Mouse (Mus musculus): ENCODE measurements around the gene Gm21983. TPM values are rescaled to one million over a fixed set of nuclear protein-coding genes. Genes with fewer than 3 reads are reported as not detected.

The Gm21983 gene
- total RNA-seq, 2 experiments from 2014 or later: not detected

- Histone ChIP-seq H3K27ac (0 out of 2 replicates have a peak within 1 kb of the TSS, but pooled peaks have one; percentile 5), H3K4me3 (no peak within 1 kb of the TSS)
- intact Hi-C loops (cut with DNase I): no loop called here
- no peak for DNase-seq (ENCODE audit: extremely low spot score in 1 of 2, low spot score in 2 of 2)
- TF ChIP-seq CTCF (IDR thresholded peaks at IDR 0.05): no peak
These were observed 27.6 kb downstream of the Gm21983 start, which contains the start of gene Cyp2t4 for GRCm38 (mm10) chr7:27153205-27153764. TSS of gene Cyp2t4 (plus strand) at chr7:27153714.

GRCm38 (mm10) chr7:27136410-27136996 lies 44.4 kb downstream of the Gm21983 start:
- intact Hi-C loops (cut with DNase I): no loop called here
- no peak for TF ChIP-seq CTCF (IDR thresholded peaks at IDR 0.05)
- Histone ChIP-seq H3K4me3 (no peak overlapping the region), H3K27ac (no peak overlapping the region)
- no peak for DNase-seq (ENCODE audit: extremely low spot score in 1 of 2, low spot score in 2 of 2)

- H3K4me3 ChIP-seq: no peak overlapping the region
- DNase-seq (ENCODE audit: extremely low spot score in 1 of 2, low spot score in 2 of 2): no peak
- H3K27ac ChIP-seq: no peak overlapping the region
- intact Hi-C loops (cut with DNase I): no loop called here
- no peak for TF ChIP-seq CTCF (IDR thresholded peaks at IDR 0.05)
These were observed 47.1 kb downstream of the Gm21983 start for GRCm38 (mm10) chr7:27133757-27134156.

- no peak for TF ChIP-seq CTCF (IDR thresholded peaks at IDR 0.05)
- Histone ChIP-seq H3K4me3 (no peak overlapping the region), H3K27ac (no peak overlapping the region)
- intact Hi-C loops (cut with DNase I): no loop called here
- no peak for DNase-seq (ENCODE audit: extremely low spot score in 1 of 2, low spot score in 2 of 2)
These were observed 47.7 kb downstream of the Gm21983 start for GRCm38 (mm10) chr7:27133156-27133555.

GRCm38 (mm10) chr7:27132588-27132987 lies 48.3 kb downstream of the Gm21983 start:
- intact Hi-C loops (cut with DNase I): loop anchor here (1.0 kb wide), 1 partner anchor 153 kb away; no protein-coding TSS in a partner anchor
- TF ChIP-seq CTCF (IDR thresholded peaks at IDR 0.05): peak; percentile 61
- Histone ChIP-seq H3K4me3 (no peak overlapping the region), H3K27ac (no peak overlapping the region)
- DNase-seq (ENCODE audit: extremely low spot score in 1 of 2, low spot score in 2 of 2): peak; percentile 46 to 48

GRCm38 (mm10) chr7:27131387-27131786 lies 49.5 kb downstream of the Gm21983 start:
- Histone ChIP-seq H3K4me3 (no peak overlapping the region), H3K27ac (no peak overlapping the region)
- no peak for DNase-seq (ENCODE audit: extremely low spot score in 1 of 2, low spot score in 2 of 2)
- TF ChIP-seq CTCF (IDR thresholded peaks at IDR 0.05): peak; percentile 10
- intact Hi-C loops (cut with DNase I): no loop called here

GRCm38 (mm10) chr7:27130521-27131370 lies 50.1 kb downstream of the Gm21983 start:
- DNase-seq (ENCODE audit: extremely low spot score in 1 of 2, low spot score in 2 of 2): no peak
- no peak overlapping the region for H3K27ac ChIP-seq
- TF ChIP-seq CTCF (IDR thresholded peaks at IDR 0.05): no peak
- H3K4me3 ChIP-seq: no peak overlapping the region
- intact Hi-C loops (cut with DNase I): no loop called here

GRCm38 (mm10) chr7:27129811-27130210 lies 51.1 kb downstream of the Gm21983 start:
- H3K27ac ChIP-seq: no peak overlapping the region
- intact Hi-C loops (cut with DNase I): loop anchor here (2.0 to 10.0 kb wide), 2 partner anchors 351 to 1365 kb away; no protein-coding TSS in a partner anchor
- no peak overlapping the region for H3K4me3 ChIP-seq
- no peak for DNase-seq (ENCODE audit: extremely low spot score in 1 of 2, low spot score in 2 of 2)
- no peak for TF ChIP-seq CTCF (IDR thresholded peaks at IDR 0.05)

- H3K4me3 ChIP-seq: no peak overlapping the region
- intact Hi-C loops (cut with DNase I): loop anchor here (2.0 to 10.0 kb wide), 2 partner anchors 350 to 1364 kb away; no protein-coding TSS in a partner anchor
- DNase-seq (ENCODE audit: extremely low spot score in 1 of 2, low spot score in 2 of 2): no peak
- TF ChIP-seq CTCF (IDR thresholded peaks at IDR 0.05): no peak
- H3K27ac ChIP-seq: no peak overlapping the region
These were observed 51.9 kb downstream of the Gm21983 start for GRCm38 (mm10) chr7:27128946-27129345.

GRCm38 (mm10) chr7:27128162-27128561 lies 52.7 kb downstream of the Gm21983 start:
- H3K4me3 ChIP-seq: no peak overlapping the region
- intact Hi-C loops (cut with DNase I): loop anchor here (2.0 to 10.0 kb wide), 2 partner anchors 349 to 1363 kb away; no protein-coding TSS in a partner anchor
- no peak overlapping the region for H3K27ac ChIP-seq
- TF ChIP-seq CTCF (IDR thresholded peaks at IDR 0.05): peak; percentile 69
- DNase-seq (ENCODE audit: extremely low spot score in 1 of 2, low spot score in 2 of 2): peak in 1 of 2 experiments; percentile 49

GRCm38 (mm10) chr7:27124969-27125368 lies 55.9 kb downstream of the Gm21983 start:
- TF ChIP-seq CTCF (IDR thresholded peaks at IDR 0.05): no peak
- intact Hi-C loops (cut with DNase I): loop anchor here (5.0 to 10.0 kb wide), 2 partner anchors 358 to 1360 kb away; no protein-coding TSS in a partner anchor
- Histone ChIP-seq H3K27ac (no peak overlapping the region), H3K4me3 (no peak overlapping the region)
- no peak for DNase-seq (ENCODE audit: extremely low spot score in 1 of 2, low spot score in 2 of 2)
